Mouse (Mus musculus) fat pad, adult 2 months (tissue): ENCODE measurements around the gene Ppara.

ENCODE experiments used
- DNase-seq: peaks from one replicate; pipeline ENCODE4 v3.0.0-alpha.2; 2011; ENCODE audit warnings: low read depth, low spot score; ENCODE audit errors: extremely low read depth

Gene Ppara

GRCm38 (mm10) chr15:85734571-85735033, at the start of gene Ppara:
Gene Ppara, plus strand, starts transcription at chr15:85734983.
- no peak for DNase-seq

- DNase-seq: no peak
Measured at GRCm38 (mm10) chr15:85686641-85687395, 48.0 kb upstream of the Ppara start.

GRCm38 (mm10) chr15:85687630-85688410, 47.0 kb upstream of the Ppara start:
- no peak for DNase-seq

- no peak for DNase-seq
Measured at GRCm38 (mm10) chr15:85688734-85689133, 46.0 kb upstream of the Ppara start.

- no peak for DNase-seq
Measured at GRCm38 (mm10) chr15:85689523-85689922, 45.3 kb upstream of the Ppara start.

GRCm38 (mm10) chr15:85690058-85690457, 44.7 kb upstream of the Ppara start:
- DNase-seq: no peak

GRCm38 (mm10) chr15:85690875-85691274, 43.9 kb upstream of the Ppara start:
- DNase-seq: no peak

GRCm38 (mm10) chr15:85693115-85693514, 41.7 kb upstream of the Ppara start:
- no peak for DNase-seq

- DNase-seq: no peak
Measured at GRCm38 (mm10) chr15:85693819-85694218, 41.0 kb upstream of the Ppara start.

GRCm38 (mm10) chr15:85694379-85694778, 40.4 kb upstream of the Ppara start:
- no peak for DNase-seq

GRCm38 (mm10) chr15:85695304-85695703, 39.5 kb upstream of the Ppara start:
- no peak for DNase-seq

- DNase-seq: no peak
Measured at GRCm38 (mm10) chr15:85698345-85699034, 36.3 kb upstream of the Ppara start.

GRCm38 (mm10) chr15:85699452-85699851, 35.3 kb upstream of the Ppara start:
- no peak for DNase-seq

- DNase-seq: no peak
Measured at GRCm38 (mm10) chr15:85699862-85700501, 34.8 kb upstream of the Ppara start.

- no peak for DNase-seq
Measured at GRCm38 (mm10) chr15:85700716-85701115, 34.1 kb upstream of the Ppara start.

- DNase-seq: no peak
Measured at GRCm38 (mm10) chr15:85701128-85701930, 33.5 kb upstream of the Ppara start.

- no peak for DNase-seq
Measured at GRCm38 (mm10) chr15:85702411-85702951, 32.3 kb upstream of the Ppara start.

GRCm38 (mm10) chr15:85703194-85703641, 31.6 kb upstream of the Ppara start:
- no peak for DNase-seq

- DNase-seq: no peak
Measured at GRCm38 (mm10) chr15:85703858-85704257, 30.9 kb upstream of the Ppara start.
